Mouse (Mus musculus) liver, adult (tissue): ENCODE measurements around the gene Dyrk1b.

Experiments
- GATA4 ChIP-seq: IDR thresholded peaks from 2 replicates; pipeline ENCODE4 v1.6.1; 2014; ENCODE audit warnings: mild to moderate bottlenecking, low read length; ENCODE audit not compliant: insufficient replicate concordance

Gene Dyrk1b

GRCm38 (mm10) chr7:28181376-28181775 is 2.1 kb downstream of the Dyrk1b start:
- no peak for TF ChIP-seq GATA4

- no peak for TF ChIP-seq GATA4
Observed at GRCm38 (mm10) chr7:28182320-28182719, 3.1 kb downstream of the Dyrk1b start.

GRCm38 (mm10) chr7:28185884-28186283 is 6.6 kb downstream of the Dyrk1b start:
- no peak for TF ChIP-seq GATA4

- TF ChIP-seq GATA4, result no peak
Observed at GRCm38 (mm10) chr7:28186631-28187030, 7.4 kb downstream of the Dyrk1b start.

- TF ChIP-seq GATA4, result no peak
Observed at GRCm38 (mm10) chr7:28191489-28191888, 12.2 kb downstream of the Dyrk1b start.

- TF ChIP-seq GATA4, result no peak
Observed at GRCm38 (mm10) chr7:28191903-28192302, 12.6 kb downstream of the Dyrk1b start.

GRCm38 (mm10) chr7:28195414-28196098 is 16.3 kb downstream of the Dyrk1b start:
- no peak for TF ChIP-seq GATA4

- no peak for TF ChIP-seq GATA4
Observed at GRCm38 (mm10) chr7:28196528-28196927, 17.3 kb downstream of the Dyrk1b start.

- no peak for TF ChIP-seq GATA4
Observed at GRCm38 (mm10) chr7:28199054-28199453, 19.8 kb downstream of the Dyrk1b start.

GRCm38 (mm10) chr7:28203207-28204108 is 24.2 kb downstream of the Dyrk1b start:
- no peak for TF ChIP-seq GATA4

GRCm38 (mm10) chr7:28206044-28206600 is 26.9 kb downstream of the Dyrk1b start:
- TF ChIP-seq GATA4, result no peak

GRCm38 (mm10) chr7:28208396-28208987 is 29.2 kb downstream of the Dyrk1b start:
- TF ChIP-seq GATA4, result no peak

GRCm38 (mm10) chr7:28208988-28209508 is 29.8 kb downstream of the Dyrk1b start:
- TF ChIP-seq GATA4, result no peak

- no peak for TF ChIP-seq GATA4
Observed at GRCm38 (mm10) chr7:28210731-28211130, 31.5 kb downstream of the Dyrk1b start.

GRCm38 (mm10) chr7:28214142-28214541 is 34.9 kb downstream of the Dyrk1b start:
- no peak for TF ChIP-seq GATA4
